Mouse (Mus musculus) brain, embryonic 14.5 days (tissue): Measurements from ENCODE around the gene Gabrg3.

Source experiments
- CTCF ChIP-seq: fragments of 200-500 bp; IDR thresholded peaks from 2 replicates; pipeline ENCODE4 v1.5.1; 2012; ENCODE audit warnings: inconsistent platforms, mild to moderate bottlenecking, moderate library complexity, borderline replicate concordance; ENCODE audit not compliant: insufficient read depth, insufficient read length; ENCODE audit errors: extremely low read depth
- POLR2A ChIP-seq: fragments of 200-500 bp; IDR thresholded peaks from 2 replicates; pipeline ENCODE4 v1.6.1; 2012; ENCODE audit warnings: mild to moderate bottlenecking, inconsistent platforms, borderline replicate concordance; ENCODE audit not compliant: poor library complexity, insufficient read depth, insufficient read length, severe bottlenecking; ENCODE audit errors: extremely low read depth

GRCm38 (mm10) chr7:56843565-56843964 lies 543.4 kb downstream of the Gabrg3 start:
- TF ChIP-seq POLR2A (no peak), CTCF (no peak)
